Mouse (Mus musculus): ENCODE results near the gene Ppp1r7.

DNA sequence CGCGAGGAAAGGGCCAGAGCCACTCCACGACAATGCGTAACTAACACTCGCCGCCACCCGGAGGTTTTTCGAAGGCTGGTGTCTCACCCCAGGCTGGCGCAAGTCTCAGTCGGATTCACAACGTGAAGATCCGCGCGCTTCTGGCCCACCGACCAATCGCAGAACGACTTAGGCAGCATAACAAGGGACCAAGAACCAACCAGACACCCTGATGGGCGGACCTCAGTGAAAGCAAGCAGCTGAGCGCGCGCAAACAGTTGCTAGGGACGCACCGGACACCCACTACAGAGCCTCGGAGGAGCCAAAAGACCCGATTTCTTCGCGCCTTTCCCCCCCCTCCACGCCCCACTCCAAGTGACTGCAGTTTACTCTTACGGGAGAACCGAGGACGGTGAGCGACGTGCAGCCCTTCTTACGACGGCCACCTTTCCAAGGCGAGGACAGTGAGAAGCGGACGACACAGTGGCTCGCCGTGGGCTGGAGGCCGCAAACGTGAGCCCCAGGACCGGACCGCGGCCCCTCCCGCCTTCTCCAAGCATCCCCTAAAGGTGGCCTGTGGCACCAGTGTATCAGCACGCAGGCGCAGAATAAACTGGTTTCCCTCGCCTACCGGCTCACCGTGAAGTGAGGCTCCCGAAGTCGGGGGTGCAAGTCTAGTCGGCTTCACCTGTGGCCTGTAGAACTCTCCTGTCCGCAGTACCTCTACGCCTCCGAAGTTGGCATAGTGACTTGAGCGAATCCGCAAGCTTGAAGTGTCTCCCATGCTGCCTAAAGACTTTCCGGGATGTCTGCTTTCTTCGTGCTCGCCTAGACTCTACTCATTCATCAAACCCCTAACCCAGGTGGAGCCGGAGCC lies at the start of gene Ppp1r7, which contains the start of gene Pask:
- TF ChIP-seq TAL1 (IDR thresholded peaks at IDR 0.05; ENCODE audit: low read length) (no peak), GATA1 (IDR thresholded peaks at IDR 0.05; ENCODE audit: low read length) (no peak)
